Mouse (Mus musculus) heart, postnatal 10 days (tissue): ENCODE results near the gene Fzd10. TPM values are rescaled to one million over a fixed set of nuclear protein-coding genes. Genes with fewer than 3 reads are reported as not detected.

Experiments used
- total RNA-seq, 2 experiments: library from RNA; stranded (reverse); gene quantifications; 2 replicates each; pipeline ENCODE4 v1.2.3; 2021

Fzd10 gene
- total RNA-seq, 2 experiments from 2014 or later = 0.17 to 0.25 TPM

Other genes with a start within 250 kb of the Fzd10 start
- under 1 TPM; 0.05 to 0.07 TPM for gene Tmem132d, start 167.8 kb upstream of the Fzd10 start, total RNA-seq
- gene Piwil1, start 101.7 kb downstream of the Fzd10 start, total RNA-seq = not detected